Mouse (Mus musculus): ENCODE results near the gene Cklf. TPM values are rescaled to one million over a fixed set of nuclear protein-coding genes. Genes with fewer than 3 reads are reported as not detected.
A peak's percentile ranks its signal among the peaks of the same experiment; 100 is the strongest.

The Cklf gene
- 34.4 and 38.7 TPM in 2 replicates for polyA plus RNA-seq (2015; fragmentation: Nextera tagmentation; extraction: Ambion mirVana)

GRCm38 (mm10) chr8:104250439-104251367 is at the start of gene Cklf:
Gene Cklf (plus strand): TSS chr8:104250861.
- Histone ChIP-seq H3K4me2 (ENCODE audit: low read depth, low read length) (peak within 1 kb of the TSS; percentile 68), H3K4me3 (replicated peaks; ENCODE audit: low read length) (peak within 1 kb of the TSS; percentile 72), H3K9ac (ENCODE audit: low read length) (peak within 1 kb of the TSS; percentile 78), H3K9me3 (replicated peaks; ENCODE audit: control insufficient read depth, low read length) (no peaks in the 10 kb centered on the region), H3K27ac (ENCODE audit: low read length) (peak within 1 kb of the TSS; percentile 94), H3K36me3 (ENCODE audit: control insufficient read depth, insufficient read depth, low read length) (no peaks in the 10 kb centered on the region), H3K27me3 (ENCODE audit: control insufficient read depth, insufficient read depth, low read length) (no peaks in the 10 kb centered on the region), H3K4me1 (ENCODE audit: control insufficient read depth, insufficient read depth, low read length) (peaks cover 21% of the 10 kb centered on the region)
- whole genome bisulfite sequencing = 3% methylated on average over 41 of the region's 41 CpGs
- ATAC-seq (ENCODE audit: insufficient read depth, low FRiP score) = peak; percentile 88

DNA sequence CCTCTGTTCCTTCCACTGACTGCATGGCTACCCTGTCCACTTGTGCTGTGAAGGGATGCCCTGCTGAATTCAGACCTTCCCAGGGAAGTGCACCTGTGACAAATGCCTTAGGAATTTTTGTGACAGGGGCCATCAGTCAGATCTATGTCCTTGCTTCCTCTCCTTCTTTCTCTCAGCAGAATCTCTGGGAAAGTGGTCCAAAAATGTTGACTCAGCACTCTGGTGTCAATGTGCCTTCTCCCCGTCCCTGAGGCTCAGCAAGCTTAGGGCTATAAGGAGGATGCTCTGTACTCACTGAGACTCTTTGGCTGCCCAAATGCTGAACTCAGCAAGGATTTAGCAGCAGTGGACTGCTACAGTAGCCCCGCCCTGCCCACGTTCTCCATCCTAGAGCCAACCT is 49.0 kb upstream of the Cklf start:
- 76% methylated on average over 3 of the region's 3 CpGs for WGBS
- no peak for ATAC-seq (ENCODE audit: insufficient read depth, low FRiP score)
- no peak overlapping the region for H3K27ac ChIP-seq (ENCODE audit: low read length)

DNA sequence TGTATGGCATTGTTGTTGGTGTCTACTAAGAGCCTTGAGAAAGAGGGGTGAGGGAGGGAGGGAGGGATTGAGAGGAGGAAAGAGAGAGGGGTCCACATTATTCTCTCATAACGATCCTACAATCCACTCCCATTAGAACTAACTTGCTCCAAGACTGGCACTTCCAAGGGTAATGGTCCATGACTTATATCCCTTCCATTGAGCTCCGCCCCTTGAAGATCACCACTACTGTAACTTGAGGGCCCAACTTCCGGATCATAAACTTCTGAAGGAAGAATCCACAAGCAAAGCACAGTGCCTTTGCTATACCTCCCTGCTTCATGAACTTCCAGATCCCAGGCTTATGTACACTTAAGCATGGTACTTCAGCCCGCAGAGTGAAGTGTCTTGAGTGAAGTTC is 48.3 kb upstream of the Cklf start:
- ATAC-seq (ENCODE audit: insufficient read depth, low FRiP score) = no peak
- Histone ChIP-seq H3K9me3 (replicated peaks; ENCODE audit: control insufficient read depth, low read length) (no peaks in the 10 kb centered on the region), H3K36me3 (ENCODE audit: control insufficient read depth, insufficient read depth, low read length) (no peaks in the 10 kb centered on the region), H3K4me1 (ENCODE audit: control insufficient read depth, insufficient read depth, low read length) (no peaks in the 10 kb centered on the region), H3K27ac (ENCODE audit: low read length) (no peak overlapping the region), H3K4me3 (replicated peaks; ENCODE audit: low read length) (no peak overlapping the region), H3K9ac (ENCODE audit: low read length) (no peak overlapping the region), H3K4me2 (ENCODE audit: low read depth, low read length) (no peak overlapping the region), H3K27me3 (ENCODE audit: control insufficient read depth, insufficient read depth, low read length) (no peaks in the 10 kb centered on the region)
- 86% methylated on average over 4 of the region's 4 CpGs for WGBS

More for the DNA sequence above, 49.0 kb upstream of the Cklf start:
- no peak overlapping the region for H3K4me3 ChIP-seq (replicated peaks; ENCODE audit: low read length)
- no peak overlapping the region for H3K9ac ChIP-seq (ENCODE audit: low read length)
- no peaks in the 10 kb centered on the region for H3K27me3 ChIP-seq (ENCODE audit: control insufficient read depth, insufficient read depth, low read length)
- H3K36me3 ChIP-seq (ENCODE audit: control insufficient read depth, insufficient read depth, low read length) = no peaks in the 10 kb centered on the region
- no peak overlapping the region for H3K4me2 ChIP-seq (ENCODE audit: low read depth, low read length)
- H3K9me3 ChIP-seq (replicated peaks; ENCODE audit: control insufficient read depth, low read length) = no peaks in the 10 kb centered on the region
- no peaks in the 10 kb centered on the region for H3K4me1 ChIP-seq (ENCODE audit: control insufficient read depth, insufficient read depth, low read length)

DNA sequence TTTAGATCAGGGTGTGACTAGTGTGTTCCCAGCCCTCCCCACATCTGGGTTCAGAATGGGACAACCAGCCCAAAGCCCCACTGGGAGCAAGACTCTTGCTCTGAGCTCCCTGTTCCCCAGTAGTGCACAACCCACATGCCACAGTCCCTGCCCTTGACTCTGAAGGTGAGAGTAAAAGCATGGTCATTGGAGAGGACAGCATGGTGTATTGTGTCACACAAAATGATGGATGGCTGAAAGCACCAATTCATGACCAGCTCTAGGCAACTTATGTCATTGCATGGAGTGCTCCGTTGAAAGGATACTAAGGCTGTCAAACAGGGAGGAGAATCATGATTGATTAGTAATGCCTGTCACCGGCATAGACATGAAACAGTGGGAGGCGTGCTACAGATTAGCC is 45.4 kb upstream of the Cklf start:
- Histone ChIP-seq H3K27me3 (ENCODE audit: control insufficient read depth, insufficient read depth, low read length) (no peaks in the 10 kb centered on the region), H3K4me3 (replicated peaks; ENCODE audit: low read length) (no peak overlapping the region), H3K36me3 (ENCODE audit: control insufficient read depth, insufficient read depth, low read length) (no peaks in the 10 kb centered on the region), H3K4me1 (ENCODE audit: control insufficient read depth, insufficient read depth, low read length) (no peaks in the 10 kb centered on the region), H3K4me2 (ENCODE audit: low read depth, low read length) (no peak overlapping the region), H3K27ac (ENCODE audit: low read length) (no peak overlapping the region), H3K9ac (ENCODE audit: low read length) (no peak overlapping the region), H3K9me3 (replicated peaks; ENCODE audit: control insufficient read depth, low read length) (no peaks in the 10 kb centered on the region)
- no peak for ATAC-seq (ENCODE audit: insufficient read depth, low FRiP score)
- 49% methylated on average over 3 of the region's 3 CpGs for WGBS

DNA sequence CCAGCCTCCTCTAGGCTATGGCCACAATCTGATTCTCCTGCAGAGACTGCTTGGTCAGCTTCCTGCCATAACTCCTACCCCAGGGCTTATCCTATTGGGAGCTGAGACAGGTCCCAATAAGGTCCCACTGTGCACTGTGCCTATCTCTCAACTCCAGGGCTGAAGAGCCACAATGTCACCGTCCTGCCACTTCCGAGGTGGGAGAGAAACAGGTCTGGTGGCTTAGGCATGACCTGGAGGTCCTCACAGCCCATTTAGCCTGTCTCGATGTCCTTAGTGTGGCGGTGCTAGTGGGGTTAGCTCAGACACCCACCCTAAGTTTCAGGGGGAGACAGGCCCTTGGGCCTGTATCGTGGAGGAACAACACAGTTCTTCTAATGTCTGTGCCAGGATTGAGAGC is 33.1 kb upstream of the Cklf start:
- 87% methylated on average over 5 of the region's 5 CpGs for WGBS
- H3K4me1 ChIP-seq (ENCODE audit: control insufficient read depth, insufficient read depth, low read length) = no peaks in the 10 kb centered on the region
- H3K4me2 ChIP-seq (ENCODE audit: low read depth, low read length) = no peak overlapping the region
- H3K27me3 ChIP-seq (ENCODE audit: control insufficient read depth, insufficient read depth, low read length) = no peaks in the 10 kb centered on the region
- H3K27ac ChIP-seq (ENCODE audit: low read length) = no peak overlapping the region
- H3K36me3 ChIP-seq (ENCODE audit: control insufficient read depth, insufficient read depth, low read length) = no peaks in the 10 kb centered on the region
- H3K9ac ChIP-seq (ENCODE audit: low read length) = no peak overlapping the region
- no peak overlapping the region for H3K4me3 ChIP-seq (replicated peaks; ENCODE audit: low read length)
- no peak for ATAC-seq (ENCODE audit: insufficient read depth, low FRiP score)
- H3K9me3 ChIP-seq (replicated peaks; ENCODE audit: control insufficient read depth, low read length) = no peaks in the 10 kb centered on the region

- H3K36me3 ChIP-seq (ENCODE audit: control insufficient read depth, insufficient read depth, low read length) = no peaks in the 10 kb centered on the region
- H3K4me3 ChIP-seq (replicated peaks; ENCODE audit: low read length) = no peak overlapping the region
- H3K4me1 ChIP-seq (ENCODE audit: control insufficient read depth, insufficient read depth, low read length) = no peaks in the 10 kb centered on the region
- H3K4me2 ChIP-seq (ENCODE audit: low read depth, low read length) = no peak overlapping the region; the same call in 1 of the 2 replicates
- WGBS = 28% methylated on average over 11 of the region's 11 CpGs
- no peaks in the 10 kb centered on the region for H3K27me3 ChIP-seq (ENCODE audit: control insufficient read depth, insufficient read depth, low read length)
- ATAC-seq (ENCODE audit: insufficient read depth, low FRiP score) = no peak; the same call in 1 of the 2 replicates
- no peaks in the 10 kb centered on the region; the same call in 1 of the 2 replicates for H3K9me3 ChIP-seq (replicated peaks; ENCODE audit: control insufficient read depth, low read length)
- no peak overlapping the region for H3K27ac ChIP-seq (ENCODE audit: low read length)
- H3K9ac ChIP-seq (ENCODE audit: low read length) = peak overlapping the region; percentile 23; the same call in 1 of the 2 replicates
These were observed 31.6 kb upstream of the Cklf start for GRCm38 (mm10) chr8:104219079-104219478.

GRCm38 (mm10) chr8:104219806-104220205 is 30.9 kb upstream of the Cklf start:
- H3K9ac ChIP-seq (ENCODE audit: low read length) = no peak overlapping the region
- H3K27me3 ChIP-seq (ENCODE audit: control insufficient read depth, insufficient read depth, low read length) = no peaks in the 10 kb centered on the region
- WGBS = 42% methylated on average over 5 of the region's 5 CpGs
- no peak overlapping the region for H3K27ac ChIP-seq (ENCODE audit: low read length)
- no peak overlapping the region for H3K4me2 ChIP-seq (ENCODE audit: low read depth, low read length)
- H3K9me3 ChIP-seq (replicated peaks; ENCODE audit: control insufficient read depth, low read length) = peaks cover 4% of the 10 kb centered on the region
- no peaks in the 10 kb centered on the region for H3K4me1 ChIP-seq (ENCODE audit: control insufficient read depth, insufficient read depth, low read length)
- no peak overlapping the region for H3K4me3 ChIP-seq (replicated peaks; ENCODE audit: low read length)
- 0 out of 2 replicates have a peak, but pooled peaks cover 5% of the 10 kb centered on the region for H3K36me3 ChIP-seq (ENCODE audit: control insufficient read depth, insufficient read depth, low read length)
- no peak; the same call in 1 of the 2 replicates for ATAC-seq (ENCODE audit: insufficient read depth, low FRiP score)

GRCm38 (mm10) chr8:104227048-104227447 is 23.6 kb upstream of the Cklf start:
- Histone ChIP-seq H3K4me1 (ENCODE audit: control insufficient read depth, insufficient read depth, low read length) (no peaks in the 10 kb centered on the region), H3K27me3 (ENCODE audit: control insufficient read depth, insufficient read depth, low read length) (no peaks in the 10 kb centered on the region), H3K4me3 (replicated peaks; ENCODE audit: low read length) (no peak overlapping the region), H3K36me3 (ENCODE audit: control insufficient read depth, insufficient read depth, low read length) (peaks cover 20% of the 10 kb centered on the region), H3K4me2 (ENCODE audit: low read depth, low read length) (no peak overlapping the region), H3K9me3 (replicated peaks; ENCODE audit: control insufficient read depth, low read length) (peaks cover 5% of the 10 kb centered on the region), H3K9ac (ENCODE audit: low read length) (no peak overlapping the region), H3K27ac (ENCODE audit: low read length) (no peak overlapping the region)
- WGBS = 92% methylated on average over 5 of the region's 5 CpGs
- no peak for ATAC-seq (ENCODE audit: insufficient read depth, low FRiP score)

DNA sequence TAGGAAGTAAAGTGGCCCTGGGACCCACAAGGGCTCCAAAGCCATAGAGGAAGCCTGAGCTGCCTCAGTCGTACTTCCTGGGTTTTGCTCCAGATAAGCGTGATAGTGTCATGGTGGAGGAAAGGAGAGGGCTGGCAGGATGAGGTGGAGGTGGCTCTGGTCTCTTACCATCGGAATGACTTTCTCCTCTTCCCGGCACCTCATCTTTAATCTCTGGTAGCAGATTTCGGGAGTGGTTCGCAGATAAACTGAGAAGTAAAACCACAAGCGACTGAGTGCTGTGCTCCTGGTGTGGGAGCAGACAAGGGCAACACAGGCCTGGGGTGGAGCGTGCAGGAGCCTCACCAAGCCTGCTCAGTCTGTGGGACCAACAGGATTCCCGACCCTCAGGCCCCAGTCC is 20.3 kb upstream of the Cklf start:
- no peak overlapping the region for H3K9ac ChIP-seq (ENCODE audit: low read length)
- H3K4me1 ChIP-seq (ENCODE audit: control insufficient read depth, insufficient read depth, low read length) = no peaks in the 10 kb centered on the region
- H3K9me3 ChIP-seq (replicated peaks; ENCODE audit: control insufficient read depth, low read length) = no peaks in the 10 kb centered on the region
- H3K4me2 ChIP-seq (ENCODE audit: low read depth, low read length) = no peak overlapping the region
- no peak overlapping the region for H3K27ac ChIP-seq (ENCODE audit: low read length)
- no peaks in the 10 kb centered on the region for H3K27me3 ChIP-seq (ENCODE audit: control insufficient read depth, insufficient read depth, low read length)
- no peak overlapping the region for H3K4me3 ChIP-seq (replicated peaks; ENCODE audit: low read length)
- H3K36me3 ChIP-seq (ENCODE audit: control insufficient read depth, insufficient read depth, low read length) = peaks cover 15% of the 10 kb centered on the region
- ATAC-seq (ENCODE audit: insufficient read depth, low FRiP score) = no peak
- 85% methylated on average over 9 of the region's 9 CpGs for WGBS

Data from stomach, embryonic 16.5 days (tissue).